Mouse (Mus musculus) gastrocnemius, adult 8-10 months (tissue): ENCODE results near the gene Frmd4b. TPM values are rescaled to one million over a fixed set of nuclear protein-coding genes. Genes with fewer than 3 reads are reported as not detected.

Source experiments
- DNase-seq, 2 experiments: peaks; one replicate each; pipeline ENCODE4 v3.0.0; 2022; ENCODE audit warnings: low spot score in 2 of 2
- total RNA-seq, 4 experiments: library from RNA; stranded (reverse); gene quantifications; 2 replicates each; pipeline ENCODE4 v1.2.4; 2022

The Frmd4b gene
- total RNA-seq, 4 experiments from 2014 or later, result 2.6 to 6.5 (median 4.7) TPM

- no peak for DNase-seq
These were observed 138.1 kb downstream of the Frmd4b start for GRCm38 (mm10) chr6:97478981-97479860.

GRCm38 (mm10) chr6:97473672-97474071, 143.7 kb downstream of the Frmd4b start:
- DNase-seq, result no peak

- DNase-seq, result no peak
These were observed 144.3 kb downstream of the Frmd4b start for GRCm38 (mm10) chr6:97472873-97473550.

- peak in 1 of 2 experiments; percentile 41 for DNase-seq
These were observed 153.3 kb downstream of the Frmd4b start for GRCm38 (mm10) chr6:97463898-97464524.

- DNase-seq, result no peak
These were observed 154.9 kb downstream of the Frmd4b start for GRCm38 (mm10) chr6:97462421-97462820.

GRCm38 (mm10) chr6:97459112-97459511, 158.2 kb downstream of the Frmd4b start:
- no peak for DNase-seq

- DNase-seq, result no peak
These were observed 159.0 kb downstream of the Frmd4b start for GRCm38 (mm10) chr6:97458358-97458757.

- DNase-seq, result no peak
These were observed 159.4 kb downstream of the Frmd4b start for GRCm38 (mm10) chr6:97457954-97458353.

GRCm38 (mm10) chr6:97457210-97457609, 160.1 kb downstream of the Frmd4b start:
- DNase-seq, result no peak

GRCm38 (mm10) chr6:97452223-97452622, 165.1 kb downstream of the Frmd4b start:
- no peak for DNase-seq

- no peak for DNase-seq
These were observed 167.5 kb downstream of the Frmd4b start for GRCm38 (mm10) chr6:97449806-97450205.

- peak in 1 of 2 experiments; percentile 52 for DNase-seq
These were observed 170.3 kb downstream of the Frmd4b start for GRCm38 (mm10) chr6:97447020-97447419.

GRCm38 (mm10) chr6:97444145-97444544, 173.2 kb downstream of the Frmd4b start:
- no peak for DNase-seq

GRCm38 (mm10) chr6:97443522-97443921, 173.8 kb downstream of the Frmd4b start:
- DNase-seq, result no peak

GRCm38 (mm10) chr6:97441357-97441756, 176.0 kb downstream of the Frmd4b start:
- DNase-seq, result peak in 1 of 2 experiments; percentile 32

GRCm38 (mm10) chr6:97438918-97439645, 178.3 kb downstream of the Frmd4b start:
- DNase-seq, result no peak

GRCm38 (mm10) chr6:97434753-97435152, 182.6 kb downstream of the Frmd4b start:
- DNase-seq, result no peak

GRCm38 (mm10) chr6:97431309-97432004, 185.9 kb downstream of the Frmd4b start:
- no peak for DNase-seq

GRCm38 (mm10) chr6:97430519-97430918, 186.8 kb downstream of the Frmd4b start:
- no peak for DNase-seq

- no peak for DNase-seq
These were observed 187.5 kb downstream of the Frmd4b start for GRCm38 (mm10) chr6:97429688-97430343.
